Mouse (Mus musculus) heart, postnatal 0 days (tissue): Measurements from ENCODE around the gene Cntrl.

Experiments used
- CTCF ChIP-seq: IDR thresholded peaks from 2 replicates; pipeline ENCODE4 v1.5.1; 2016; ENCODE audit warnings: antibody characterized with exemption, control low read depth, low read depth
- EP300 ChIP-seq: IDR thresholded peaks from 2 replicates; pipeline ENCODE4 v1.6.1; 2016; ENCODE audit warnings: antibody characterized with exemption, low read depth

DNA sequence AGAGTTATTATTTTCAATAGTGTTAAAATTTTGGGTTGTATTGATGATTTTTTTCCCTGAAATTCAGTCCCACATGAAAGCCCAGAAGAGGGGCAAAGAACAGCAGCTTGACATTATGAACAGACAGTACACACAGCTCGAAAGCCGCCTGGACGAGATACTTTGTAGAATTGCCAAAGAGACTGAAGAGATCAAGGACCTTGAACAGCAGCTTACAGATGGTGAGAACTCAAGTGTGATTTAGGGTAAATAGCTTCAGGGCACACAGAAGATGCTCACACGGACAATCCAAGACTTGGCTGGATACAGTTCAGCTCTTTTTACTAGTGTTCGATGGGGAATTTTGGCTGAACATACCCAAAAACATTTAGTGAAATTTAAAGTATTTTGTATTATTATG, 24.6 kb downstream of the Cntrl start:
- TF ChIP-seq CTCF (no peak), EP300 (no peak)
